Mouse (Mus musculus) MN1 (cell line): ENCODE results near the gene Hpd.

ENCODE experiments used
- DNase-seq: peaks from one replicate; pipeline ENCODE4 v3.0.0-alpha.2; 2016; ENCODE audit warnings: low spot score

Gene Hpd

GRCm38 (mm10) chr5:123185966-123186365 lies 3.4 kb upstream of the Hpd start:
- DNase-seq: peak; percentile 59

GRCm38 (mm10) chr5:123181536-123181935 lies 991 bp downstream of the Hpd start:
- no peak for DNase-seq

DNA sequence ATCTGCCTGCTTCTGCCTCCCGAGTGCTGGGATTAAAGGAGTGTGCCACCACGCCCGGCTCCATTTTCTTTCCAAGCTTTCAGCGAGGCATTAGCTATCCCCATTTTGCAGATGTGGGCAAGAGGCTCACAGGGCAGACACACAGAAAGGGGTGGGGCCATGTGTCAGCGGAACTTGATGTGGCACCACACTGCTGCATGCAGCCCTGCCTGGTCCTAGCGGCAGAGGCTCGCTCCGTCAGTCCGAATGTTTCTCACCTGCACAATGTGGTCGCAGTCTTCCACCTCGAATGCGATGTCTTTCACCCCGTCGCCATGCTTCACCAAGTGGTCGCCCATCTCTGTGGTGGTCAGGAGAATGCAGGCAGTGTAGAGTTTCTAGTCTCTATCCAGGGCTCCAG lies 2.1 kb downstream of the Hpd start:
- no peak for DNase-seq

DNA sequence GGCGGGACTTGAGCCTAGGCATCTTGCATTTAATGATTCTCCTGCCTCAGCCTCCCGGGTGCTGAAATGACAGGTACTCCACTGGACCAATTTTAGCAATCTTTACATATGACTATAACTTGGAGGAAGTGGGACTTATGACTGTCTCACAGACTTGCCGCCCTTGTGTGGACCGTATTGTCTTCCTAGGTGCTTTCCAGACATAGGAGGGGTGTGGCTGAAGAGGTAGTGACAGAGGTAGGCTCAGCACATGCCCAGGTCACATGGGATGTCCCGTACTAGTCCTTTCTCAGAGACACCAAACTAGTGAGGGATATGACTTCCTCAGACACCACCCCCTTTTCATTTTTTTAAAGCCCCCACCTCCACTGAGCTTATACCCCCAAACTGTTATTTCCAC lies 3.7 kb downstream of the Hpd start:
- DNase-seq: no peak

DNA sequence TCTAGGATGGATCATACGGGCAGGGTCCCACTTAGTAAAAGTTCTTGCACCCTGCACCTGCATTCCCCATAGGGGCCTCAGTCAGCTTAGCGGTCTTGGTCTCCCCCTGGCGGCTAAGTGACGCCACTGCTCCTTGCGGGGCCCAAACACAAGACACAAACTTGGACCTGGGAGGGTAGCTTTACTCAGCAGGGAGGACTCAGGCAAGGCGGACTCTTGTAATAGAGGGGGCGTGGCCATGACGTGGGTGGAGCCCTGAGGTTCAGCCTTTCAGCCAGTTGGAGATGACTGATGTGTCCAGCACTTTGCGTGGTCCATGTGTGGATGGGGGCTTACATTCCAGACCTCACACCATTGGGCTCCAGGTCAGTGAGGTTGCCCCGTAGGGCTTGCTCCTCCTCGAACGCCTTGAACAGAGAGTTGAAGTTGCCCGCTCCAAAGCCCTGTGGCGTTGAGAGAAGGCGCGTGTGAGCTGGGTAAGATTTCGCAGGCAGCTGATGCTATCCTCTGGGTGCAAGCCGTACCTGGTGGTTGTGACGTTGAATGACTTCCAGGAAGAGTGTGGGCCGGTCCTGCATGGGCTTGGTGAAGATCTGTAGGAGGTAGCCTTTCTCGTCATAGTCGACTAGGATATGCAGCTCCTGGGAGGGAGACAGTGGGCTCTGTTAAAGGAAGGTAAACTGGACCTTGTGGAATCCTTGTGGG lies 10.7 kb downstream of the Hpd start:
- DNase-seq: peak; percentile 24

DNA sequence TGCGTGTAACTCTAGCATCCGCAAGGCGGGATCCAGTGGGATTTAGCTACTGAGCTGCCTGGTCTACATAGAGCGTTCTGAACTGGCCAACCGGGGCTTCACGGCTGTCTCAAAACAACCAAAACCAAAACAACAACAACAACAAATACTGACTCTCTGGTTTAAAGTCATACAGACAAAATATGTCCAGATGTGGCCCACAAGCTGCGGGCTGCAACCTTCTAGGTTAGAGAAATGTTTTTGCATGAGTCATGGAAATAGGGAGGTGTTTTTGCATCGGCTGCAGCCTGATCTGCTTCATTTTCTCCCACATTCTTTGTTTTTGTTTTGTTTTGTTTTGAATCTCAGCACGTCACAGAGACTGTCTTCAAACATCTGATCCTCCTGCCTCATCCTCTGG lies 12.2 kb downstream of the Hpd start:
- DNase-seq: no peak

DNA sequence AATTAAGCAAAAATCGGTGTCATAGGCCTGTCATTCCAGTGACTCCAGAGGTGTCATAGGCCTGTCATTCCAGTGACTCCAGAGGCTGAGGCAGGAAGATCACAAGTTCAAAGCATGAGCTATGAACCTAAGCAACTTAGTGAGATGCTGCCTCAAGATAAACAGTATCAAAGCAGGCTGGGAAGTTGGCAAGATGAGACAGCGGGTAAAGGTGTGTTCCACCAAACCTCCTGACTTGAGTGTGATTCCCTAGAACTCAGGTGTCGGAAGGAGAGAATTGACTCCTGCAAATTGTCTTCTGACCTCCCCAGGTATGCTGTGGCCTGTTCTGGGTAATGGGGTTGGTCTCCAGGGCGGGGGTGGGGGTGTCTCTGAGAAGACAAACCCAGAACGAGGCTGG lies 13.2 kb downstream of the Hpd start, which contains the start of gene Psmd9:
Psmd9 (plus strand) TSS at position 130 of the 400 bp plus-strand sequence.
- no peak for DNase-seq

DNA sequence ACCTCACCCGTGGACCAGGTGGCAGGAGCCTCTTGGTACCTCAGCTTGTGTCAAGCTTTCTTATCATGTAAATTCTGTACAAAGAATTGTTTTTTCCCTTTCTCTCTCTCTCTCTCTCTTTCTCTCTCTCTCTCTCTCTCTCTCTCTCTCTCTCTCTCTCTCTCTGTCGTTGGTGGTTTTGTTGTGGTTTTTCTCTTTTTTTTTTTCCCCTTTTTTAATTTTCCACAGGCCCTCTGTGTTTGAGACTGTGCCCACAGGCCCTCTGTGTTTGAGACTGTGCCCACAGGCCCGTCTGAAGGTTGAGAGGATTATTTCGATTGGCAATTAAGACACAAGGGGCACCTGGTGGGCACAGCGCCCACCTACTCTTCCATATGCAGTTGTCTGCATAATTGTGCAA lies 14.9 kb downstream of the Hpd start:
- DNase-seq: no peak

DNA sequence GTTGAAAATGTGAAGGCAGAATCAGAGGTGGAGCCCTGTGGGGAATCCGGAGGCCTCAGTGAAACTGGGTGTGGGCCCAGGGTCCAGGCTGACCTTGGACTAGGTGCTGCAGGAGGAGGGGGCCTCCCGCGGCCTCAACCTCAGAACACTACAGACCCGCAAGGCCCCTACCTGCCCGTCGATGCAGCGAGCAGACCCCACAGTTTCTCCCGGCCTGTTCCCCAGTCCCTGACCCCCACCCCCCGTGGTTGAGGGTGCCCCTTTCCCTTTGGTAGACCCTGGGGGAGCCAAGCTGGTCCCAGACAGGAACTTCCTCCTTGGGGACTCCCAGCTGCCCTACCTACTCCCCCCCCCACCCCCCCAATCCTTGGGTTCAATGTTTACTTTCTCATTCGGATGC lies 16.1 kb downstream of the Hpd start:
- no peak for DNase-seq

DNA sequence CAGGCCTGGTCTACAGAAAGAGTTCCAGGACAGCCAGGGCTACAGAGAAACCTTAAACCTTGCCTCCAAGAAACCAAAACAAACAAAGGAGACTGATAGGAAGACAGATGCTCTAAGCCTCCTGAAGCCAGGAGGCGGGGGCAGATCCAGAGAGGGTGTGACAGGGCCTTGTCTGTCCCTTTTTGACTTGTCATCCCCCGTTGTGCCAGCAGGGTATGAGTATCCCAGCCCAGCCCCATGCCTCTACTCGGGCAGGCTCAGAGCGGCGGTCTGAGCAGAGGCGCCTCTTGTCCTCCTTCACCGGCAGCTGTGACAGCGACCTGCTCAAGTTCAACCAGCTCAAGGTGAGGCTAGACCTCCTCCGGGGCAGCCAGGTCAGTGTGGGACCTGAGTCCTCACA lies 19.6 kb downstream of the Hpd start:
- no peak for DNase-seq

DNA sequence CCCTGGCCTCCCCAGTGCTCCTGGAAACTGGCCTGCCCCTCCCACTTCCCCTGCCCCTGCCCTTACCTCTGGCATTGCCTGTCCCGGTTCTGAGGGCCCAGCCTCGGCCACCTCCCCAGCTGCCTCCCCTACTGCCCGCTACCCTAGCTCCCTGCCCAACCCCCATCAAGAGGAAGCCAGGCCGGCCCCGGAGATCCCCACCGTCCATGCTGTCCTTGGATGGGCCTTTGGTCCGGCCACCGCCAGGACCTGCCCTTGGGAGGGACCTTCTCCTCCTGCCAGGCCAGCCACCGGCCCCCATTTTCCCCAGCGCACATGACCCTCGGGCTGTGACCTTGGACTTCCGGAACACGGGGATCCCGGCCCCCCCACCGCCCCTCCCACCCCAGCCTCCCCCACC lies 22.2 kb downstream of the Hpd start:
- no peak for DNase-seq

GRCm38 (mm10) chr5:123159866-123160265 lies 22.7 kb downstream of the Hpd start:
- no peak for DNase-seq

DNA sequence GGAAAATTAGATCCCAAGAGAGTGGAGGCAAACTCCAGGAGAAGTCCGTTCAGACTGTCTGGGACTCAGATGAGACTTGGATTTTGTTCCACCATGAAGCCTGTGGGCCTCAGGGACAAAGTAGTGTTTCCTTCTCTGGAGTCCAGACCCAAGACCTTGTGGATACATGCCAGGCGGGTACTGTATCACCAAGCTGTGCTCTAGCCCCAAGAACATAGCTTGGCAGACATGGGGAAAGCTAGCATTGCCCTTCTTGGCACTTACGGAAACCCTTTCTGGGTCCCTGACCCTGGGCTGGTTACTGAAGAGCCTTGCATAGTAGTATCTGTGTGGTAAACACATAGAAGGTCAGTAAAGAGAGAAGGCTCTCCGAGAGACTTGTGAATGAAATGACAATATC lies 23.1 kb downstream of the Hpd start:
- no peak for DNase-seq

DNA sequence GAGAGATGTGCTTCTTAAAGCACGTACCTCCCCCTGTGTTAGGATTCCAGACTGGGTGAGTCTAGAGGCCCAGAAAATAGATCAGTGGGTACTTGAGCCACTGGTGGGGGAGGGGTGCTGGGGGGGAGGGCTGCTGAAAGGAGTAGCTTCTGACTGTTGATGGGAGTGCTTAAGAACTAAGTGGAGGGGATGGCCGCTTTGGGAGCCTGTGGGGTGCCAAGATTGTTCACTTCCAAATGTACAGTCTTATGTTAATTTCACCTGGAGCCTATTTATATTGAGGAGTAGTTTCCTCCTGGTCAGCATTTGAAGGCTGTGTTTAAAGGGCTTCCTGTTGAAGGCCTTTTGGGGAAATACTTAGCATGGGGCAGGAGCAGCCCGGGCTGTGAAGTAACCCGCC lies 24.6 kb downstream of the Hpd start:
- DNase-seq: no peak

DNA sequence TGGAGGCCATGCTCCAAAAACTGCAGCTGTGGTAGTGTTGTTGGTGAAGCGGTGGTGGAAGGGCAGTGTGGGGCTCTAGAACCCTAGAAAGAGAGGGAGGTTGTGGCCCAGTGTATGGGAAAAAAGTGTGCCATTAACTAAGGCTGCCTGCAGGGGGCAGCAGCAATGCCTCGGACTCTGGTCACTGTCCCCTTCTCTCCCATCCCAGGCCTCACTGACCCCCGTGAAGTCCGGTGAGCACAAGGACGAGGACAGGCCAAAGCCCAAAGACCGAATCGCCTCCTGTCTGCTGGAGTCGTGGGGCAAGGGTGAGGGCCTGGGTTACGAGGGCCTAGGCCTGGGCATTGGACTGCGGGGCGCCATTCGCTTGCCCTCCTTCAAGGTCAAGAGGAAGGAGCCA lies 25.8 kb downstream of the Hpd start:
- no peak for DNase-seq

GRCm38 (mm10) chr5:123155425-123155824 lies 27.1 kb downstream of the Hpd start:
- DNase-seq: peak; percentile 43

GRCm38 (mm10) chr5:123152901-123153300 lies 29.6 kb downstream of the Hpd start:
- no peak for DNase-seq

GRCm38 (mm10) chr5:123151707-123152362 lies 30.7 kb downstream of the Hpd start:
- no peak for DNase-seq

DNA sequence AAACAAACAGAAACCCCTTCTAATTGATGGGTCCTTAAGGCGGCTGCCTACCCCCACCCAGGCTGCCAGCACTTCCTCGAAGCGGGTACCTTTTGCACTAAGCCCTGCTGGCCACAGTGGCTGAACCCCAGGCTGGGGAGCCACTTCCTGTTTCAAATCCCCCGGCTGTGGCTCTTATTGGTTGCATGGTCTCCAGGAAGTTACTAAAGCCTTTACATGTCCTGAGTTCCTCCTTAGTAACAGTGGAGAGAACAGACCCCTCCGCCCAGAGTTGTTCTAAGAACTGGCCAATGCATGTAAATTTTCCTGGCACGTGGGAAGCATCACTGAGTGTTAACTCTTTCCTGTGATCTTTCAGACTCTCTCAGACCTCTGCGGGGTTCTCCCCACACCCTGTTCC lies 31.4 kb downstream of the Hpd start:
- no peak for DNase-seq

- no peak for DNase-seq
These were observed 31.9 kb downstream of the Hpd start for GRCm38 (mm10) chr5:123150641-123151040.

- peak; percentile 79 for DNase-seq
These were observed 32.8 kb downstream of the Hpd start for GRCm38 (mm10) chr5:123149451-123150400.

DNA sequence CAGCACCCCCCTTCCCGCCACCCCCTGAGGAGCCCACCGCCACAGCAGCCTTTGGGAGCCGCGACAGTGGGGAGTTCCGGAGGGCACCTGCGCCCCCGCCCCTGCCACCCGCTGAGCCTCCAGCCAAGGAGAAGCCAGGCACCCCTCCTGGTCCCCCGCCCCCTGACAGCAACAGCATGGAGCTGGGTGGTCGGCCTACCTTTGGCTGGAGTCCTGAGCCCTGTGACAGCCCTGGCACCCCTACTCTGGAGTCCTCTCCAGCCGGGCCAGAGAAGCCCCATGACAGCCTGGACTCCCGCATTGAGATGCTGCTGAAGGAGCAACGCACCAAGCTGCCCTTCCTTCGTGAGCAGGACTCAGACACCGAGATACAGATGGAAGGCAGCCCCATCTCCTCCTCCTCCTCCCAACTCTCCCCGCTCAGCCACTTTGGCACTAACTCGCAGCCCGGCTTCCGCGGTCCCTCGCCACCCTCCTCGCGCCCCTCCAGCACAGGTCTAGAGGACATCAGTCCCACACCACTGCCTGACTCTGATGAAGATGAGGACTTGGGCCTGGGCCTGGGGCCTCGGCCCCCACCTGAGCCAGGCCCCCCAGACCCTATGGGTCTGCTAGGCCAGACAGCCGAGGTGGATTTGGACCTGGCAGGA lies 34.3 kb downstream of the Hpd start:
- no peak for DNase-seq
